Mouse (Mus musculus) limb, embryonic 11.5 days (tissue): Measurements from ENCODE around the gene Agk. TPM values are rescaled to one million over a fixed set of nuclear protein-coding genes. Genes with fewer than 3 reads are reported as not detected.

Source experiments
- ATAC-seq: fragments of 200-750 bp; cut with Nextera tagmentation; 2 replicates; pipeline ENCODE4 v1.8.0; 2017; ENCODE audit warnings: low read depth; ENCODE audit not compliant: insufficient number of reproducible peaks, low FRiP score, low TSS enrichment
- DNase-seq: peaks from one replicate; pipeline ENCODE4 v3.0.0-alpha.2; 2015; ENCODE audit warnings: low spot score
- H3K27ac ChIP-seq: fragments of 300-500 bp; sonication (generic); replicated peaks from 2 replicates; pipeline ENCODE4 v1.5.1; 2014; ENCODE audit warnings: low read depth, mild to moderate bottlenecking, low read length
- H3K27me3 ChIP-seq: fragments of 300-500 bp; sonication (generic); 2 replicates; pipeline ENCODE4 v1.6.1; 2014; ENCODE audit warnings: mild to moderate bottlenecking, low read length, mixed read lengths; ENCODE audit not compliant: control insufficient read depth, insufficient read depth
- H3K36me3 ChIP-seq: fragments of 300-500 bp; sonication (generic); 2 replicates; pipeline ENCODE4 v1.6.1; 2014; ENCODE audit warnings: mild to moderate bottlenecking, low read length, moderate library complexity, mixed read lengths; ENCODE audit not compliant: control insufficient read depth, insufficient read depth
- H3K4me1 ChIP-seq: fragments of 300-500 bp; sonication (generic); 2 replicates; pipeline ENCODE4 v1.6.1; 2014; ENCODE audit warnings: low read length, mixed read lengths; ENCODE audit not compliant: control insufficient read depth, insufficient read depth
- H3K4me2 ChIP-seq: fragments of 300-500 bp; sonication (generic); 2 replicates; pipeline ENCODE4 v1.6.1; 2014; ENCODE audit warnings: low read depth, mild to moderate bottlenecking, moderate library complexity; ENCODE audit not compliant: severe bottlenecking
- H3K4me3 ChIP-seq: fragments of 300-500 bp; sonication (generic); 2 replicates; pipeline ENCODE4 v1.5.1; 2014; ENCODE audit warnings: low read depth, low read length
- H3K9ac ChIP-seq: fragments of 300-500 bp; sonication (generic); 2 replicates; pipeline ENCODE4 v1.6.1; 2014; ENCODE audit warnings: mild to moderate bottlenecking, low read length
- H3K9me3 ChIP-seq: fragments of 300-500 bp; sonication (generic); 2 replicates; pipeline ENCODE4 v1.6.1; 2016; ENCODE audit warnings: low read length; ENCODE audit not compliant: control insufficient read depth
- WGBS: fragments of 180-500 bp; shearing (Covaris S2); extraction: QIAGEN DNeasy Blood & Tissue Kit; methylation state at CpG from one replicate; pipeline ENCODE4 v1.1.7; 2014; 5-methylcytosine and 5-hydroxymethylcytosine counted together
- polyA plus RNA-seq: library from polyadenylated mRNA; unstranded; fragments of >200 nt; fragmentation: Nextera tagmentation; extraction: Ambion mirVana; gene quantifications from 2 replicates; pipeline ENCODE4 v1.2.1, GENCODE M21; 2014

Gene Agk
- polyA plus RNA-seq, 1 experiment from 2014 or later, result 43.1 TPM

GRCm38 (mm10) chr6:40388660-40389059 lies 63.7 kb downstream of the Agk start:
- no peak overlapping the region for H3K4me3 ChIP-seq

GRCm38 (mm10) chr6:40390975-40391374 lies 66.0 kb downstream of the Agk start:
- 90% methylated on average over 1 of the region's 1 CpGs for WGBS
- Histone ChIP-seq H3K27ac (no peak overlapping the region), H3K9me3 (no peaks in the 10 kb centered on the region), H3K27me3 (no peaks in the 10 kb centered on the region), H3K4me2 (no peak overlapping the region), H3K4me3 (no peak overlapping the region), H3K4me1 (no peaks in the 10 kb centered on the region), H3K36me3 (no peaks in the 10 kb centered on the region), H3K9ac (no peak overlapping the region)
- DNase-seq (no peak), ATAC-seq (no peak)

More at GRCm38 (mm10) chr6:40388660-40389059, 63.7 kb downstream of the Agk start:
- DNase-seq (no peak), ATAC-seq (no peak)
- H3K9me3 ChIP-seq, result no peaks in the 10 kb centered on the region
- H3K4me1 ChIP-seq, result no peaks in the 10 kb centered on the region
- H3K36me3 ChIP-seq, result no peaks in the 10 kb centered on the region
- H3K4me2 ChIP-seq, result no peak overlapping the region
- no peak overlapping the region for H3K9ac ChIP-seq
- 89% methylated on average over 4 of the region's 4 CpGs for WGBS
- H3K27ac ChIP-seq, result no peak overlapping the region
- no peaks in the 10 kb centered on the region for H3K27me3 ChIP-seq

GRCm38 (mm10) chr6:40393213-40393612 lies 68.2 kb downstream of the Agk start:
- no peak overlapping the region for H3K4me3 ChIP-seq
- H3K27ac ChIP-seq, result no peak overlapping the region
- no peaks in the 10 kb centered on the region for H3K27me3 ChIP-seq
- H3K9ac ChIP-seq, result no peak overlapping the region
- no peaks in the 10 kb centered on the region for H3K9me3 ChIP-seq
- DNase-seq (peak; percentile 49), ATAC-seq (no peak)
- H3K4me2 ChIP-seq, result no peak overlapping the region
- H3K36me3 ChIP-seq, result no peaks in the 10 kb centered on the region
- H3K4me1 ChIP-seq, result no peaks in the 10 kb centered on the region
- 44% methylated on average over 3 of the region's 3 CpGs for WGBS

DNA sequence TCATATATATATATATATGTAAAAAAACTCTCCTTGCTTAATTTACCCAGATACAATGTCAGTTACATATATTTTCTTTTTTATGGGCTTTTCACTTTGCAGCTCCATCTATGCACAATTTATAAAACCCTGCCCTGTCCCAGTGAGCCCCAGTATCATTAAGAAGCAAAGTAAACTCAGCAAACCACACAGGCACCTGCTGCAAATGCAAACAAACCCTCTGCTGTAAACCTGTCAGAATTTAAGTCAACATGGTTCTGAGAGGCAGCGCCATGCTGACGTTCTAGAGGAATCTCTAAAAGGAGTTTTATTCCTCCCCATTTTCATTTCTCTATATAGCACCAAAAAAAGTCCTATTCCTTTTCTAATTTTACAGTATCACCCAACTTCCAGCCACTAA lies 77.1 kb downstream of the Agk start:
- H3K4me1 ChIP-seq, result no peaks in the 10 kb centered on the region
- H3K27ac ChIP-seq, result no peak overlapping the region
- no peak overlapping the region for H3K4me2 ChIP-seq
- DNase-seq, result no peak
- H3K27me3 ChIP-seq, result no peaks in the 10 kb centered on the region
- peaks cover 6% of the 10 kb centered on the region; the same call in 1 of the 2 replicates for H3K36me3 ChIP-seq
- H3K9me3 ChIP-seq, result no peaks in the 10 kb centered on the region
- no peak for ATAC-seq
- H3K4me3 ChIP-seq, result no peak overlapping the region
- 89% methylated on average over 2 of the region's 2 CpGs for WGBS
- no peak overlapping the region for H3K9ac ChIP-seq

GRCm38 (mm10) chr6:40403640-40404285 lies 78.8 kb downstream of the Agk start:
- Histone ChIP-seq H3K27me3 (no peaks in the 10 kb centered on the region), H3K27ac (no peak overlapping the region), H3K9me3 (no peaks in the 10 kb centered on the region), H3K4me2 (no peak overlapping the region), H3K9ac (no peak overlapping the region), H3K36me3 (peaks cover 7% of the 10 kb centered on the region; the same call in 1 of the 2 replicates), H3K4me3 (no peak overlapping the region), H3K4me1 (no peaks in the 10 kb centered on the region)
- DNase-seq (no peak), ATAC-seq (no peak)
- 92% methylated on average over 4 of the region's 4 CpGs for WGBS

DNA sequence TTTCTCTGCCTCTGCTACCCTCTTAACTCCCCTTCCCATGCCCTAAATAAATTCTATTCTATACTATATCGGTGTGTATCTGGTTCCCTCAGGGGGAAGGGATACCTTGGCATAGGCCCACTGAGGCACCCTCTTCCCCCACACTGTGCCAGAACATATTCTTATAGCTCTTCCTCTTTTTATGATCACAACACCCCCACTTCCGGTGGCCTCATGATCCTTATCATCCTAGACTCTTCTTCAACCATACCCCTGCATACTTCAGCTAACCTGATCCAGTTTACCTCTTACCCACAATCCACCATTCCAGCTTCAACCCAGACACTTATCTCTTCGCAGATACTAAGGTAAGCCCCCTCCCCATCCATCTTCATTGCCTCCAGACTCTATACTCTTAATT lies 86.1 kb downstream of the Agk start:
- Histone ChIP-seq H3K27me3 (no peaks in the 10 kb centered on the region), H3K27ac (no peak overlapping the region), H3K4me1 (no peaks in the 10 kb centered on the region), H3K4me2 (no peak overlapping the region), H3K4me3 (no peak overlapping the region), H3K36me3 (0 out of 2 replicates have a peak, but pooled peaks cover 2% of the 10 kb centered on the region), H3K9ac (no peak overlapping the region), H3K9me3 (no peaks in the 10 kb centered on the region)
- DNase-seq (no peak), ATAC-seq (no peak)
- 83% methylated on average over 3 of the region's 3 CpGs for WGBS

DNA sequence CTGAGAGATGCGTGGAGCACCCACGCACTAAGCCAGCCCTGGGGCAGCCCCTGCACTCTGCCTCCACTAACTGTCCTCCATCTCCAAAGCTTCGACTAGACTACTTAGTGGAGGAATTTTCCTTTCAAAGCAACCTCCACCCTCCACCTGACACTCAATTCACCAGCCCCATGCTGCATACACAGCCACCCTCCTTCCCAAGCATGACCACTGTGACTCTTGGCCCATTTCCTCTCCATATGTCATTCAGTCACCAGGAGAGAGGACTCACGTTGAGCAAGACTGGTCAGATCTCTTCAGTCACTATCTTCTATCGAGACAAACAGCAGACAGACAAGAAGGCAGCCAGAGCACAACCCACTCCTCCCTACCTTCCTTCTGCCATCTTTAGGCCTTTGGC lies 88.1 kb downstream of the Agk start:
- H3K27ac ChIP-seq, result no peak overlapping the region
- ATAC-seq (no peak), DNase-seq (no peak)
- no peak overlapping the region for H3K4me3 ChIP-seq
- H3K9me3 ChIP-seq, result no peaks in the 10 kb centered on the region
- 0 out of 2 replicates have a peak, but pooled peaks cover under 1% of the 10 kb centered on the region for H3K36me3 ChIP-seq
- no peaks in the 10 kb centered on the region for H3K4me1 ChIP-seq
- H3K9ac ChIP-seq, result no peak overlapping the region
- H3K27me3 ChIP-seq, result no peaks in the 10 kb centered on the region
- 84% methylated on average over 5 of the region's 5 CpGs for WGBS
- H3K4me2 ChIP-seq, result no peak overlapping the region

GRCm38 (mm10) chr6:40413565-40413964 lies 88.6 kb downstream of the Agk start:
- Histone ChIP-seq H3K9ac (no peak overlapping the region), H3K36me3 (no peaks in the 10 kb centered on the region), H3K4me1 (no peaks in the 10 kb centered on the region), H3K4me2 (no peak overlapping the region), H3K9me3 (no peaks in the 10 kb centered on the region), H3K27me3 (no peaks in the 10 kb centered on the region), H3K27ac (no peak overlapping the region), H3K4me3 (no peak overlapping the region)
- WGBS, result 91% methylated on average over 3 of the region's 3 CpGs
- DNase-seq, result no peak
- ATAC-seq, result no peak

DNA sequence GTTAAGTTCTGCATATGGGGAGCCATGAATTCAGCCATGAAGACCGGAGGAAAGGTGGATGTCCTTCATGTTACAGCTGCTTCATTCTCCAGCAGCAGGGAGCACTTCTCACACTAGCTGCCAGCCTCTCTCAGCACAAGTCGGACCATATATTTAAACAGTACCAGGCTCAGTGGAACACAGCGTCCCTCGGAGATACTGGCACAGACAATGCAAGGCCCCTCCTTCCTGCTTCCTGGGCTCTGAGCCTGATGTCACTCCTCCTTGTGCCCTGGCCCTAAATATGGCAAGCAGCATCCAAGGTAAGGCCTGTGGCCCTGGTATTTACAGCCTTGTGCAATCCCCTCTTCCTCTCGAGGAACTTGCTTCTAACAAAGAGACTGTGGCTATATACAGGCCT lies 90.8 kb downstream of the Agk start:
- Histone ChIP-seq H3K27me3 (no peaks in the 10 kb centered on the region), H3K4me3 (no peak overlapping the region), H3K36me3 (no peaks in the 10 kb centered on the region), H3K9me3 (no peaks in the 10 kb centered on the region), H3K4me1 (no peaks in the 10 kb centered on the region), H3K27ac (no peak overlapping the region), H3K9ac (no peak overlapping the region), H3K4me2 (no peak overlapping the region)
- 71% methylated on average over 5 of the region's 5 CpGs for WGBS
- DNase-seq, result no peak
- ATAC-seq, result no peak
